Mouse (Mus musculus): Measurements from ENCODE around the gene Zeb2.

Gene Zeb2

DNA sequence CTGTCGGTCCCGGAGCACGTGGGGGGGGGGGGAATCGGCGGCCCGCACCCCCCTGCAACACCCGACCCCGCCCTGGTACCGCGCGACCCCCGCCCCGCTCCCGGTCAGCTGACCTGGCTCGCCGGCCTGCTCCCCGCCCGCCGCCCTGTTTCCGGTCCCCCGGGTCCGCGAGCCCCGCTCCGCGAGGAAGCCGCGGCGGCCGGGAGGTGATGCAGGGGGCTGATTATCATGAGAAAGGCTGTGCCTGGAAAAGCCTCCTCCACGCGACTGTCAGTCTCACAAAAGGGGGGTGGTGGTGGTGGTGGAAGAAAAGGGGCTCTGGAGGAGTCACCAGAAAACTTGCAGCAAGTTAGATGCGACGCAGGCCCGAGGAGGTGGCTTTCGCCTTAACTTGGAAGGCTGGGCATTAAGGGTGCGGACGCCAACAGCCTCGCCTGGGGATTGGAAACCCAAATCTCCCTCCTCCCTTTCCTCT is at the start of gene Zeb2:
Gene Zeb2 (minus strand): TSS at position 309 of the 475 bp plus-strand sequence.
- DNase-seq: peak; percentile 20 to 38

DNA sequence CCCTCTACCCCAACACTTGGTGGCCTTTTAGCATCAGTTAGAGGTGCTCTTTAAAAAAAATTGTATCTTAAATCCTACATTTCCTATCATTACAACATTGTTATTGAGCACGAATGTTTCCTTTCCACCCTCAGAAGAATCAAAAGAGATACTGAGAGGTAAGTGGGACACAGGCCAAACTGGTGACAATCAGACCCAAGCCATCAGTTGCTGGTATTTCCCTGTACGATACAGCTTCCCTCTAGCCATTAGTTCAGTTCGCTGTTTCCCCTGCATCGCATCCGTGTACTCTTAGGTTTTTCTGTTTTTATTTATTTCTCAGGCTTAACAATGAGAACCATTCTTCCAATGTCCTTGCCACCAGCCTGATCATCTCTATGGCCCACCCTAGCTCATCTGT is 41.6 kb upstream of the Zeb2 start:
- no peak for DNase-seq

DNA sequence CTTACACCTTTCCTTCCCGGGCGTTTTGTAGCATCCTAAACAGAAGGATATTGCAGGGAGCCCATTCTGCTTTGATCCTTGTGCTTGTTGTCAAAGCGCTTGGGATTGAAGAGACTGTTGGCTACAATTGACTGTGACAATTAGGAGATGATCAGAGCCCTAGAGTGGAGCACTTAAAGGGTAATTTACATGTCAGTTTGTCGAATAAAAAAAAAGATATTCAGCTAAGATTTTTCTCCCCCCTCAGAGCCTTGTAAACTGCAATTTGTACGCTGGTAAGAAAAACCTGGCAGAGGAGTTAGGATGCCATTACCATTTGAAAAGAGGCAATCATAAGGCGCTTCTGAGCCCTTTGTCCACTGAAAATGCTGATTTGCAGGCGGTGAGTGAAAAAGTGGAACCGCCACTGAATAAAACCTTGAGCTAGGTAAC is 41.2 kb upstream of the Zeb2 start:
- no peak for DNase-seq

DNA sequence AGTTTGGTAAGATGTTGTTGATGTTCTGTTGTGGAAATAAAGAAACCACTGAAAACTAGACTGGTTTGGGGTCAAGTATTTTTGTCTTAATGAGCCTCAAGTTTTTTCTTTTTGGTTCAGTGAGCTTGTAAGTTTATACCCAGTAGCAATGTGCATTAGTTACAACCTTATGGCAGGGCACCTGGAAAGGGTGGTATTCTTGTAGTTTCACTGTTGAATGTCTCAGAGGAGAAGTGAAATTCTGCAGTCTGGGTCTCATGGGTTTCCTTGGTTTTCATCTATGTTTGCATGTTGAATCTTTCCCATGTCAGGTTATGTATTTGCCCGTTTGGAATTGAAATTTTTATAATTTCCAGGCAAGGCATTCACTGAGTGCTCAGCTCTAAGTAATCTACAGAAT is 36.1 kb upstream of the Zeb2 start:
- no peak for DNase-seq

DNA sequence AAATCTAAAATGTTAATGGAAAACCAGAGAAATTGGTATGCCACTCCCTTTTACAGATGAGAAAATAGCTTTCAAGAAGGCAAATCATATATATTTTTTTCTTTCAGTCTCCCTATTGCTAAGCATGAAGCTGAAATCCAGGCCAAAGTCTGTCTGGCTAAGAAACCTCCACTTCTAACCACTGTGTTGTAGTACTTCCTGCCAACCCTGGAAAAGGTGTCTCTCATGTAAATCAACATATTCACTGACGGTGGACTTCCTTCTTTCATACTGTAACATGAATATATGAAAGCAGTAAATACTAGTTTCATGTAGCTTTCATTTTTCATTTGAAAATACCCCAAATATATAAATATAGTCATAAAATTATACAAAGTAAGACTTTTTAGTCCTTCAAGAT is 26.0 kb upstream of the Zeb2 start:
- no peak for DNase-seq

DNA sequence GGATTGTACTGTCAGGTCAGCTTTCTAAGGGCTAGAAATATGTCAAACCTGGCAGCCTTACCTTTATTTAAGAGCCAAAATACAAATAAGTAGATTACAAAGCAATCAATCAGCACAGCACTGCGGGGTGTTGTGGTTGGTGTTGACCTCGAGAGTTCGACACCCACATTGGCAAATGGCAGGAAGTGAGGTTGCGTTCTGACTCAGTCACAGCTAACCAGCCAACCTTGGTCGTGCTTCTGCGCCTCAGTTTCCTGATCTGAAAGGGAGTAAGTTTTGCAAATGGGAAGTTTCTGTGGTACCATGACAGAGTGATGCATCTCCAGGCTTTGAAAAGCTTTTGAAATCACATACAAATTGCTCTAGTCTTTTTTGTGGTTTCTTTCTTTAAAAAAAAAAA is 21.7 kb upstream of the Zeb2 start:
- no peak for DNase-seq

DNA sequence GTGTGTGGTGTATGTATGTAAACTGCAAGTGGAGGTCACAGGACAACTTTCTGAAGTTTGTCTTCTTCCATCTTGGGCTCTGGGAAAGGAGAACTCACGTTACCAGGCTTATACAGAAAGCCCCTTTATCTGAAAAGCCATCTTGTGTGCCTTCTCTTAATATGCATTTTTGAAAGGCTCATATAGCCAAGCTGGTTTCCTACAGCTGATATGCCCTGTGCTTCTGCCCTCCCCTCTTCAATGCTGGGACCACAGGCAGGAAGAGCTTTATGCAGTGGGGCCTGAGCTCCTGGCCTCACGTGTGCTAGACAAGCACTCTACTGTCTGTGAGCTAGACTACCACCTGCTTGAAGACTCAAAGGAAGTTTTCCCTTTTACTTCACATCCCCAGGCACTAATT is 19.6 kb upstream of the Zeb2 start:
- no peak for DNase-seq

DNA sequence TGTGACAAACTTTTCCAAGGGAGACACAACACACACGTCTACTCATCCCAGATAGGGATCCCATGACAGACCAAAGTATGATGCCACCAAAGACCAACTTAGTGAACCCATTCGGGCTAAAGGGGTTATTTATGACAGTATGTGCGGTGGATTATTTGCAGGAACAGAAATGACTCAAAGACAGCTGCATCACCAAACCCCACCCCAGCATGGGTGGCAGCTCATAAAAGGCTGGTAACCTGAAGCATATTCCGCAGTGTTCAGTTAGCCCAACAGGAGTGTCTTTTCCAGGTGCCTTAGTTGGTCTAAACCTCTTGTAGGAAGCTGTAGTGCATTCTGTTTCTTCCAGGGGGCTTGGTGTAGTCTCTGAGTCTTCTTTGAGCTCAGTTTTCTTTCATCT is 16.0 kb upstream of the Zeb2 start:
- no peak for DNase-seq

DNA sequence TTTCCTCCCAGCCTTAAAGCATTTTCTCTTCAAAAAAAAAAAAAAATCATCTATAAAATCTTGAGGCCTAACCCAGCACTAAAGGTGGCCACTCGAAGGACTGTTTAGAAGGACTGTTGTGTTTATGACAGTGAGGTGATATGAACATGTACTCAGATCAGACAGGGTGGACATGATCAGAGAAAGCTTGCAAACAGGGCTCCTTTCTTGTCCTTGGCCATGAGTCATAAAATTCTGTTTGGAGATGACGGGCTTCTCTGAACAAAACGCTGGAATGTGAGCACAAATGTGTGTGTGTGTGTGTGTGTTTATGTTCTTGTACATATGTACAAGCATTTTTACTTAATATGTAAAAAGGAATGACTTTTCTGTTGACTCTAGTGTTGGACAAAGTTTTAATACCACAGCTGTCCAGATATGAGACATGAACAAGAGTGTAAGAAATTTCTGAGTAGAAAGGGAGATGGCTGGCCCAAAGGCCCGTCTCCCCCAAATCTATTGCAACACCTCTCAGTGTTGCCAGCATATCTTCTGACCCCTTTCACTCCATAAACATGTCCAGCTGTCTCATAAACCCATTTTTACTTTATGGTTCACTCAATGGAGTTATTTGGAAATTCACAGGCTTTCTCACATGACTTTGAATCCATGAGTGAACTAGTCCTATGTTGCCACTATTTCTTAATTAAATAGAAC is 13.4 kb upstream of the Zeb2 start:
- no peak for DNase-seq

DNA sequence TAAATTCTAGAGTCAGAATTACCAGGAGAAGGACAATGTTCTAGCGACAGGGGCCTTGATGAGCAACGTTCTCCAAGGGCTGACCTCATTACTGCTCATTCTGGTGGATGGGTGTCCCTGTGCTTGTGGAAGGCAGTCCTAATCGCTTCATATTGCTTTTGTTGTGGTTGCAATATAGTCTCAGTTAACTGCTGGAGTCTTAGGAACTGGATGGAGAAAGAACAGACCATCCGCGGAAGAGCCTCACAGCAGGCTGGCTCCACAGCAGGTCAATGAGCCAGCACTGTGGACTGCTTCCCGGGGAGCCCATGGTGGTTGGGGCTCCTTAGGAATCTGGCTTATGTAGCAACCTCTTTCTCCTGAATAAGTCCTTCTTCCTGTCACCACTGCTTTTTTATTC is 12.4 kb upstream of the Zeb2 start:
- no peak for DNase-seq

DNA sequence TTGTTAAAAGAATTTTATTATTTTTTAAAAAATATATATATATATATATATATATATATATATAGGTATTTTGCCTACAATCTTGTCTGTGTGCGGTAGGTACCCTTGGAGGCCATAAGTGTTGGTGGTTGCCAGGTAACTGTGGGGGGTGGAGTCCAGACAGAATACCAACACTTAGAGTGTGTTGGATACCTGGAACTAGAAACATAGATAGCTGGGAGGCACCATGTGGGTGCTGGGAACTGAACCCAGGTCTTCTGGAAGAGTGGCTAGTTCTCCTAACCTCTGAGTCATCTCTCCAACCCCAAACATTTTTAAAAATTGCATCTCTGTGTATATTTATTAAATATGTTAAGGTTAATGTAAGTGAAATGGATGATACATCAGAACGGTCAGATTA is 11.5 kb upstream of the Zeb2 start:
- no peak for DNase-seq

DNA sequence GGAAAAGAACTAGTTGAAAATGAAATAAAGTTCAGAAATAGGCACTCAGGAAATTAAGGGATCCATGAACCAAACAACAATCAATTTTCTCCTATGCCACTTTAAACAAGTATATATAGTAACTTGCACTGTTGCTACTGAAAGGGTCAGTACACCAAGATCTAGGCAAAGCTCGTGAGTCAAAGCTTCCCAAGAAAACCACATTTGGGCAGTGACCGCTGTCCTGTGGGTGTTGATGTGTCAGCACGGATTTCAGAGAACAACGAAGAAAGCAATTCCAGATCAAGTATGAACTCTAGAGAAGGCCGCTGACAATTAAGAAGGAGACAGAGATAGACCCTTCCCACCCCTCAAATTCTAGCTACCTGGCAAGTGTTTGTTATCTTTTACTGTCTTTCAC is 9.2 kb upstream of the Zeb2 start:
- DNase-seq: no peak

DNA sequence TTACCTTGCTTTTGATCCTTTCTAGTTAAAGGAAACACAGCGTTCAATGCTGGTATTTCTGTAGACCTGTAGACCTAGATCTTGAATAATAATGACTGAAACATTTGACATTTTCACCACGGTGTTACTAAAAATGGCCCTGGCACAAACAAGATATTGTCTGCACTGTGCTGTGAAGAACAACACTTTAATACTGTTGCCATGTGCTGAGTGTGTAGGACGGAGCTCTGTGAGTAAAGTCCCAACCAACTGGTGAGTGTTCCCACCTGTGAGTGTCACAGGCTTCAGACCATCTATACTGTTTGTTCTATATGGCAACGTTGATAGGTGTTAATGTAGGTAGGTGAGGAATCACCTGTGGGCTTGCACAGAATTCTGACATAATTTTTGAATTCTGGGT is 8.0 kb upstream of the Zeb2 start:
- DNase-seq: no peak

DNA sequence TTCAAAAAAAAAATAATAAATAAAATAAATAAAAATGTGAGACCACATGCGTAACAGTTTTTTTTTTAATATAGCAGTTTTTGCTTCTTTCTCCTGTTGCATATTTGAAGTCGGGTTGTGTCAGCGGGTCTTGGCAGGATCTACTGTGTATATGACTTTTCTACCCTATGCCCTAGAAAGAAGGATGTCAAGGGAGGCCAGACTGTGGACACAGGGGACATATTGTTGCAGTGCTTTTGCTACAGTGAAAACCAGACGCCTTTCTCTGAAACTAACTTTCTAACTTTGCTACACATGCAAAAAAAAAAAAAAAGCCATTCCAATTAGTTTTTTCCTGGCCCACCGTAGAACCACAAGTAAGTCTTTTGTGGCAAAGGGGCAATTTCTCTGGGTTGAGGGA is 6.3 kb upstream of the Zeb2 start:
- DNase-seq: no peak

DNA sequence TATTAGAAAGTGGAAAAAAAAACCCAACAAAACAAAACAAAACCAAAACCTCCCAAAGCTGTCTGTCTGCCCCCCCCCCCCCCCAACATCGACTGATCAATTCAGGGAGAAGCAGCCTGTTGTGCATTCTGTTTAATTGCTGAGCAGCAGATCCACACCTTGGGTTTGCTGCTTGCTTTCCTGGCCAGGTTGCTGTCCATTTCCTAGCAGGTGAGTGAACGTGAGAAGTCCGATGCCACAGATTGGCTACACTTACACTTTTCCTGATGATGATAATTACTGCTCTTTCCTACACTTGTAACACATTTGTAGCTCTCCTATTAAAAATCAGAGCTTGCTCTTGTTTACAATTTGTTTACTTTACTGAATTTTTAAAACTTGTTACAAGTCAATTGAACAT is 926 bp upstream of the Zeb2 start:
- no peak for DNase-seq

DNA sequence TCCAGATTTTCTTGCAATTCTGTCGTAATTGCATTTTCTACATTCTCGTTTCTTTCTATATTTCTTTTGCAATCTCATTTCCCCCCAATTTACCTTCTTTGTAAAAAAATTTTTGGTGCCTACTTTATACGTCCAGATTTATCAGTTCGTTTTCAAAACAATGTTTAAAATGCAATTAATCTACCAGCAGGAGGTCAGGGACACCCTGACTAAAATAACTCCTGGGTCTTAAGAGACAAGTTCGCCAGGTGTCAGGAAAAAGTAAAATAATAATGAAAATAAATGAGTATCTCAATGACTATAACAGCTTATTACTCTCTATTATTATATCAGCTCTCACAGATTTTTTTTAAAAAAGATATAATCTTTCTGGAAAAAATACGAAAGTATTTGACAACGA is 397 bp upstream of the Zeb2 start:
- no peak for DNase-seq

DNA sequence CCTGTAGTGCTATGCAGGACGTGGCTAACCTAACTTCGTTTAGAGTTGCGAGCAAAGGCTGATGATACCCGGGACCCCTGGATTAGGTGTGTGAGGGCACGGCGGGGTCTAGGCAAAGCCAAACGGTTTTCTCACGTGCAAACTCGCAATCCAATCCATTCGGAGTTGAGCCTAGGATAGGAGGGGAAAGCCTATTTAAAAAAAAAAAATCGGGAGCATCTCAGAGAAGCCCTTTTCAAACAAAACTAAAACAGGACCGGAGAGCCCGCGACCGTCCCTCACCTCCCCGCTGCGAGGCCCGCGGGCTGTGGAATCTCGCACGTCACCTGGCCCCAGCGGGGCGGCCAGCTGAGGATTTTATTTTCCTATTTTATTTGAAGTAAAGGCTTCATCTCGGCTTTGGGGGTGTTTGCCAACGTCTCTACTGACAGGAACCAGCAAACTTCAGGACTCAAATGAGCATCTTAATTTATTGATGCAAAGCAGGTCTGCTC is 617 bp downstream of the Zeb2 start:
- no peak for DNase-seq

DNA sequence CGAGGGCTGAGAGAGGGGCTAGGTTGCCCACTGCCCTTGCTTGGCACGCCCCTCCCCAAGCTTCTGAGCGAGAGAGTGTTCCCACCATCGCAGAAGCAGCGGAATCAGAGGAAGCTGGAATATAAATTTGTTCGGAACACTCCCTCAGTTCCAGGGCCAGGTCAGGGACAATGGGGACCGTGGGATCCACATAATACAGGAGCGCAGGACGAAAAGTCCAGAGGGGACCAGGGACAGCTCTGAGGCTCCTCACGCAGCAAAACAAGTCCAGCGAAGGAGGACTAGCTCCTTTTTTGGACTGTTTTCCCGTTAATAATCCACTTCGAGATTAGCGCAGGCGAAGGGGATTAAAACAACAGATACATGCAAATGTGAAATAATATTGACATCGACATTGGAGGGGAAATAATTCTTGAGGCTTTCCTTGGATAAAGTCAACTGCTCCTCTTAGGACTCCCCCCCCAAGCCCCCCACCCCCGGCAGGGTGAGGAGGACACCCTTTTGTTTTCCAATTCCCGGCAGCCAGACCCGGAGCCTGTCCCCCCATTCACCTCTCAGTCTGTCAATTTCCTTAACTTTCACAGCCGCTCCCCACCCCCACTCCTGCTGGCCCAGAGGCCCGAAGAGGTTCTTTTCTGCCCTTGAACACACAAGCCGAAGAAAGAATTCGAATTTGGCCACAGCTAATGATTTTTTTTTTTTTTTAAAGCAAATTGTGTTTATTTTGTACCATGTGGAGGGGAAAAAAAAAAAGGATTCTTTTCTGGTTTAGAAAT is 1.3 kb downstream of the Zeb2 start:
- DNase-seq: no peak

DNA sequence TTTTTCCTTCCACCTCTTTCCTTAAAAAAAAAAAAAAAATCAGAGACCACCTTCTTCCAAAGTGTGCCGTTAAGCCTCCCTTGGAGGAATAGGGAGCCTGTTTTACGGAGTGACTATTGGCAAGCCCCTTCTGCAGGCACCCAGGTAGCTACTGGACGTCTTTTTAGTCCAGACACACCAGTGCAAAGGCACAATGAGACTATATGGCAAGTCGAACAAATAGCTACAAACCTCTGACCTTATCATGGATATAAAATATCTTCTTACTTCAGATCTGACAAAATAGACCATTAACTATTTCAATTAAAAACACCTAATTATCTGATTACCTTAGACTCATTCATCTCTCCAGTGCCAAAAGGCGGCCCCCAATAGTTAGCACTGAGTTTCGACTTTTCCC is 2.0 kb downstream of the Zeb2 start:
- no peak for DNase-seq

DNA sequence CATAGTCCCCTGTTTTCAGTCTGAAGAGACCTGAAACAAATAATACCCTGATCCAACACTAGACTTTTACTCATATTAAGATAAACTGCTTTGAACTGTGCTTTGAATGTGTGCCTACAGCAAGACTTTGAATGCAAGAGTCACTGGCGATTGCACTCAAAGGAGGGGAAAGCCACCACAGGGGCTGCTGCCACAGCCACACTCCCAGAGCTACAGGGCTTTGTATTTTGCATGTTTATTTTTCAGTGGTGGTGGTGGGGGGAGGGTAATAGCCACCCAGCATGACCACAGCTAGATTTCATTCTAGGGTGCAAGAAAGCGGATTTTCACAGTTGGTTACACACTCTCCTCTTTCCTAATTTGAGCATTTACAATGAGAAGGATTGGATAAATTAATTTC is 2.6 kb downstream of the Zeb2 start:
- DNase-seq: no peak

DNA sequence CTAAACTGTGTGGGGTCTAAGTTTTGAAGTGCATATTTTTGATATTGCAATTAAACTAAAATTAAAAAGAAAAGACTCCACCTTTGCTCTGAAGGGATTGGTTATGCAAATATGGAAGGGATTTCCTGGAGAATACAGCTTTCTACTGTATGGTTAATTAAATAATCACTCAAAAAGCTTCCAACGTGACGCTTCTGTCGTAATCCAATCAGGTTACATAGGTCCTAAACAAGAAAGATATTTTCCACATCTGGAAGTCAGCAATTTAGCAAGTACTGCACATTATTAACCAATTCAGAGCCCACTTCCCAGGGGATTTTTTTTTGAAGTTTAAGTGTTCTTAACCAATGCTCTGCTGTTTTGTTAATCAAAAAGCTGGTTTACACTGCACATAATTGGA is 3.3 kb downstream of the Zeb2 start:
- DNase-seq: no peak

DNA sequence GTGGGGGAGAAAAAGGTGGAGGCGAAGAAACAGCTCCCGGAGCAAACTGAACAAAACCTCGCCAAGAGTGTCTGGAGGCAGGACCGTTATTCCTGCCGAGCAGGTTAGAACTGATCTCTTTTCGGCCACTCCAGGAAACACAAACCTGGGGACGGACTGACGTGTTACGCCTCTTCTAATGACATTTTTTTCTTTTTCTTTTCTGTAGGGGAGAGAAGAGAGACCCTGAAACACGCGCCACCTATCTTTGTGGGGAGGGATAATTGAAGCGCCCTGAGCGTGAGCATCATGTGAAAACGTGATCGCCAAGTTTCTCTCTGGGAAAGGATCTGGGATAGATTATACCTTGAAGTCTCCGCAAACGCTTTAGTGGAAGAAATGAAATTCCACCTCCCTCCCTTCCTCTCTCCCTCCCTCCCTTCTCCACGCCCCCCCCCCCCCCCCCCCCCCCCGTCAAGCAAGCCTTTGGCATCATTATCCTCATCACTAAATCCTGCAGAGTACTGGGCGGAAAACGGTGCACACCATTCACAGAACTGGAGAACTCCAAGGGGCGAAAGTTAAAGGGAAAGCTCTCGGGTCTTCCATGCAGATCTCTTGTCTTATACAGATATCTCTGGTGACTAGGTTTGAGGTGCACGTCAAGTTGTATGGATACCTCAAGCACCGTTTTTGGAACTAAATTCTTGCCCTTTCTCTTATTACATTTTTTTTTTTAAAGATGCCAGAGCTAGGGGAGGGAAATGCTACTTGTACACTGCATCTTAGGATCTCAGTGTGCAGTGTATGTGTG is 4.1 kb downstream of the Zeb2 start:
- no peak for DNase-seq

DNA sequence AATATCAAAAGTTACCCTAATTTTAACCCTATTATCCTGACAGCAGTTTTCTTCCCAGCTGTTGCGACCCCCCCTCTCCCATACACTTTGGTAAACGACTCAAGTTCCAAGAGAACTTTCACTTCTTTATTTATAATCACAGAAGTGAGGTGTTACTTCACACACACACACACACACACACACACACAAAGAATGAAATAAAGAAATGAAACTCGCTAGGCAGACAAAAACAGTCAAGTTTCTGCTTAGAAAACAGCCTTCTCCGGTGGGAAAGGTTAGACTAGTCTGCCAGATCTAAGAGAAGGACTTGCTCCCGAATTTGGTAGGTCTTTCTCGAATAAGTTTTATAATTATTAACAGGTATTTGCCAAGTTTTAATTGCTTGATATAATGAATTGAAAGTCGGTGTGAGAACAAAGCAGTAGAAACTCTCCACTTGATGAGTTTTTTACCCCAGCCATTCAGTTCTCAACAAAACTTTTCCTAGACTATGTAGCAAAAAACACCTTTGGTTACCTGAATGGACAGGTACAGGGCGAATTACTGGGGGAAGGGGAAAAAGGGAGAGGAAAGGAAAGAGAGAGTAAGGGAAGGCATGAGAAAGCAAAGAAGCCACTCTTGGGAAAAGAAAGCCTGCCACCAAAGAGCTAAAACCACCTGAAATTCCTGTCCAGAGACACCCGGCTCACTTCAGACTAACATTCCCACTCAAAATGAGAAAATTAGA is 5.0 kb downstream of the Zeb2 start:
- no peak for DNase-seq

Measured in cerebellum, adult 18-20 months (tissue).